Mouse (Mus musculus) frontal cortex, postnatal 25 days (tissue): ENCODE measurements around the gene Mosmo.

ENCODE experiments used
- DNase-seq, 2 experiments: peaks; one replicate each; pipeline ENCODE4 v3.0.0; 2022; ENCODE audit warnings: low spot score in 2 of 2

Gene Mosmo

GRCm38 (mm10) chr7:120767369-120767768, 90.0 kb downstream of the Mosmo start:
- no peak for DNase-seq

GRCm38 (mm10) chr7:120771389-120771788, 94.0 kb downstream of the Mosmo start:
- no peak for DNase-seq

- no peak for DNase-seq
Measured at GRCm38 (mm10) chr7:120778012-120778411, 100.6 kb downstream of the Mosmo start.
